Mouse (Mus musculus) limb, embryonic 11.5 days (tissue): ENCODE measurements around the gene Sp3. TPM values are rescaled to one million over a fixed set of nuclear protein-coding genes. Genes with fewer than 3 reads are reported as not detected.
"Not testable (repeated sequence)": the region's sequence is repeated elsewhere in the genome, so short reads cannot be mapped to it uniquely, and the experiment has no call there.

Experiments used
- ATAC-seq: fragments of 200-750 bp; cut with Nextera tagmentation; 2 replicates; pipeline ENCODE4 v1.8.0; 2017; ENCODE audit warnings: low read depth; ENCODE audit not compliant: insufficient number of reproducible peaks, low FRiP score, low TSS enrichment
- DNase-seq: peaks from one replicate; pipeline ENCODE4 v3.0.0-alpha.2; 2015; ENCODE audit warnings: low spot score
- H3K27ac ChIP-seq: fragments of 300-500 bp; sonication (generic); replicated peaks from 2 replicates; pipeline ENCODE4 v1.5.1; 2014; ENCODE audit warnings: low read depth, mild to moderate bottlenecking, low read length
- H3K27me3 ChIP-seq: fragments of 300-500 bp; sonication (generic); 2 replicates; pipeline ENCODE4 v1.6.1; 2014; ENCODE audit warnings: mild to moderate bottlenecking, low read length, mixed read lengths; ENCODE audit not compliant: control insufficient read depth, insufficient read depth
- H3K36me3 ChIP-seq: fragments of 300-500 bp; sonication (generic); 2 replicates; pipeline ENCODE4 v1.6.1; 2014; ENCODE audit warnings: mild to moderate bottlenecking, low read length, moderate library complexity, mixed read lengths; ENCODE audit not compliant: control insufficient read depth, insufficient read depth
- H3K4me1 ChIP-seq: fragments of 300-500 bp; sonication (generic); 2 replicates; pipeline ENCODE4 v1.6.1; 2014; ENCODE audit warnings: low read length, mixed read lengths; ENCODE audit not compliant: control insufficient read depth, insufficient read depth
- H3K4me2 ChIP-seq: fragments of 300-500 bp; sonication (generic); 2 replicates; pipeline ENCODE4 v1.6.1; 2014; ENCODE audit warnings: low read depth, mild to moderate bottlenecking, moderate library complexity; ENCODE audit not compliant: severe bottlenecking
- H3K4me3 ChIP-seq: fragments of 300-500 bp; sonication (generic); 2 replicates; pipeline ENCODE4 v1.5.1; 2014; ENCODE audit warnings: low read depth, low read length
- H3K9ac ChIP-seq: fragments of 300-500 bp; sonication (generic); 2 replicates; pipeline ENCODE4 v1.6.1; 2014; ENCODE audit warnings: mild to moderate bottlenecking, low read length
- H3K9me3 ChIP-seq: fragments of 300-500 bp; sonication (generic); 2 replicates; pipeline ENCODE4 v1.6.1; 2016; ENCODE audit warnings: low read length; ENCODE audit not compliant: control insufficient read depth
- WGBS: fragments of 180-500 bp; shearing (Covaris S2); extraction: QIAGEN DNeasy Blood & Tissue Kit; methylation state at CpG from one replicate; pipeline ENCODE4 v1.1.7; 2014; 5-methylcytosine and 5-hydroxymethylcytosine counted together
- polyA plus RNA-seq: library from polyadenylated mRNA; unstranded; fragments of >200 nt; fragmentation: Nextera tagmentation; extraction: Ambion mirVana; gene quantifications from 2 replicates; pipeline ENCODE4 v1.2.1, GENCODE M21; 2014

Gene Sp3
- polyA plus RNA-seq, result 71.6 and 82.9 TPM in 2 replicates

GRCm38 (mm10) chr2:72980337-72981074, at the start of gene Sp3:
TSS of gene Sp3 (minus strand) at chr2:72980446.
- ATAC-seq (peak; percentile 77), DNase-seq (peak; percentile 99)
- peaks cover 13% of the 10 kb centered on the region; the same call in 1 of the 2 replicates for H3K4me1 ChIP-seq
- H3K9ac ChIP-seq, result peak within 1 kb of the TSS; percentile 100
- peak within 1 kb of the TSS; percentile 100 for H3K27ac ChIP-seq
- peak within 1 kb of the TSS; percentile 90 for H3K4me3 ChIP-seq
- H3K4me2 ChIP-seq, result peak within 1 kb of the TSS; percentile 73
- H3K9me3 ChIP-seq, result no peaks in the 10 kb centered on the region
- no peaks in the 10 kb centered on the region for H3K27me3 ChIP-seq
- WGBS, result 0% methylated on average over 63 of the region's 64 CpGs
- H3K36me3 ChIP-seq, result no peaks in the 10 kb centered on the region

- Histone ChIP-seq H3K4me3 (no peak overlapping the region), H3K9ac (no peak overlapping the region), H3K27me3 (no peaks in the 10 kb centered on the region), H3K9me3 (no peaks in the 10 kb centered on the region), H3K36me3 (no peaks in the 10 kb centered on the region), H3K4me1 (no peaks in the 10 kb centered on the region), H3K27ac (no peak overlapping the region), H3K4me2 (no peak overlapping the region)
- ATAC-seq (no peak), DNase-seq (no peak)
- 88% methylated on average over 3 of the region's 3 CpGs for WGBS
Measured at GRCm38 (mm10) chr2:73029846-73030245, 49.6 kb upstream of the Sp3 start.

- ATAC-seq, result no peak
- H3K27me3 ChIP-seq, result no peaks in the 10 kb centered on the region
- 82% methylated on average over 3 of the region's 3 CpGs for WGBS
- no peak overlapping the region for H3K9ac ChIP-seq
- H3K9me3 ChIP-seq, result no peaks in the 10 kb centered on the region
- no peak overlapping the region for H3K4me2 ChIP-seq
- DNase-seq, result no peak
- no peaks in the 10 kb centered on the region for H3K36me3 ChIP-seq
- H3K27ac ChIP-seq, result no peak overlapping the region
- no peak overlapping the region for H3K4me3 ChIP-seq
- no peaks in the 10 kb centered on the region for H3K4me1 ChIP-seq
Measured at GRCm38 (mm10) chr2:73028019-73028418, 47.8 kb upstream of the Sp3 start.

- H3K27ac ChIP-seq, result no peak overlapping the region
- no peak overlapping the region for H3K9ac ChIP-seq
- H3K4me2 ChIP-seq, result no peak overlapping the region
- ATAC-seq (no peak), DNase-seq (peak; percentile 42)
- no peaks in the 10 kb centered on the region for H3K27me3 ChIP-seq
- WGBS, result 19% methylated on average over 3 of the region's 3 CpGs
- H3K36me3 ChIP-seq, result no peaks in the 10 kb centered on the region
- no peaks in the 10 kb centered on the region for H3K4me1 ChIP-seq
- H3K9me3 ChIP-seq, result no peaks in the 10 kb centered on the region
- no peak overlapping the region for H3K4me3 ChIP-seq
Measured at GRCm38 (mm10) chr2:73027126-73027525, 46.9 kb upstream of the Sp3 start.

GRCm38 (mm10) chr2:73023803-73024202, 43.6 kb upstream of the Sp3 start:
- Histone ChIP-seq H3K27ac (no peak overlapping the region), H3K4me1 (no peaks in the 10 kb centered on the region), H3K36me3 (no peaks in the 10 kb centered on the region), H3K9ac (no peak overlapping the region), H3K4me3 (no peak overlapping the region), H3K9me3 (no peaks in the 10 kb centered on the region), H3K4me2 (no peak overlapping the region), H3K27me3 (no peaks in the 10 kb centered on the region)
- WGBS, result 37% methylated on average over 6 of the region's 6 CpGs
- no peak for DNase-seq
- ATAC-seq, result no peak

- Histone ChIP-seq H3K4me2 (no peak overlapping the region), H3K27me3 (no peaks in the 10 kb centered on the region), H3K27ac (no peak overlapping the region), H3K4me3 (no peak overlapping the region), H3K9ac (no peak overlapping the region), H3K4me1 (no peaks in the 10 kb centered on the region), H3K36me3 (no peaks in the 10 kb centered on the region), H3K9me3 (no peaks in the 10 kb centered on the region)
- WGBS, result 85% methylated on average over 6 of the region's 6 CpGs
- DNase-seq (no peak), ATAC-seq (no peak)
Measured at GRCm38 (mm10) chr2:73021046-73021445, 40.8 kb upstream of the Sp3 start.

GRCm38 (mm10) chr2:73019371-73020146, 39.3 kb upstream of the Sp3 start:
- no peak overlapping the region for H3K27ac ChIP-seq
- no peak for ATAC-seq
- WGBS, result 79% methylated on average over 9 of the region's 9 CpGs

GRCm38 (mm10) chr2:73014063-73014462, 33.8 kb upstream of the Sp3 start:
- WGBS, result 87% methylated on average over 9 of the region's 9 CpGs
- H3K4me2 ChIP-seq, H3K4me1 ChIP-seq, H3K9ac ChIP-seq, H3K36me3 ChIP-seq, H3K27me3 ChIP-seq, H3K4me3 ChIP-seq, H3K9me3 ChIP-seq, ATAC-seq, H3K27ac ChIP-seq, DNase-seq: not testable (repeated sequence)

More at GRCm38 (mm10) chr2:73019371-73020146, 39.3 kb upstream of the Sp3 start:
- Histone ChIP-seq H3K27me3 (no peaks in the 10 kb centered on the region), H3K4me3 (no peak overlapping the region), H3K9ac (no peak overlapping the region), H3K36me3 (no peaks in the 10 kb centered on the region), H3K9me3 (no peaks in the 10 kb centered on the region), H3K4me1 (no peaks in the 10 kb centered on the region), H3K4me2 (no peak overlapping the region)
- DNase-seq, result no peak
